Mouse (Mus musculus) frontal cortex, adult 2 months (tissue): ENCODE data around the gene Car11. TPM values are rescaled to one million over a fixed set of nuclear protein-coding genes. Genes with fewer than 3 reads are reported as not detected.
"Not testable (repeated sequence)": the region's sequence is repeated elsewhere in the genome, so short reads cannot be mapped to it uniquely, and the experiment has no call there.

ENCODE experiments used
- DNase-seq, 2 experiments: peaks; one replicate each; pipeline ENCODE4 v3.0.0; 2022; ENCODE audit warnings: low spot score in 1 of 2; ENCODE audit errors: extremely low spot score in 1 of 2
- polyA plus RNA-seq: library from polyadenylated mRNA; depleted of rRNA; stranded (reverse); fragments of >200 nt; gene quantifications from 2 replicates; pipeline ENCODE4 v1.2.3, GENCODE M21; 2012; rRNA removed

Car11 gene
- 283 and 318 TPM in 2 replicates for polyA plus RNA-seq

DNA sequence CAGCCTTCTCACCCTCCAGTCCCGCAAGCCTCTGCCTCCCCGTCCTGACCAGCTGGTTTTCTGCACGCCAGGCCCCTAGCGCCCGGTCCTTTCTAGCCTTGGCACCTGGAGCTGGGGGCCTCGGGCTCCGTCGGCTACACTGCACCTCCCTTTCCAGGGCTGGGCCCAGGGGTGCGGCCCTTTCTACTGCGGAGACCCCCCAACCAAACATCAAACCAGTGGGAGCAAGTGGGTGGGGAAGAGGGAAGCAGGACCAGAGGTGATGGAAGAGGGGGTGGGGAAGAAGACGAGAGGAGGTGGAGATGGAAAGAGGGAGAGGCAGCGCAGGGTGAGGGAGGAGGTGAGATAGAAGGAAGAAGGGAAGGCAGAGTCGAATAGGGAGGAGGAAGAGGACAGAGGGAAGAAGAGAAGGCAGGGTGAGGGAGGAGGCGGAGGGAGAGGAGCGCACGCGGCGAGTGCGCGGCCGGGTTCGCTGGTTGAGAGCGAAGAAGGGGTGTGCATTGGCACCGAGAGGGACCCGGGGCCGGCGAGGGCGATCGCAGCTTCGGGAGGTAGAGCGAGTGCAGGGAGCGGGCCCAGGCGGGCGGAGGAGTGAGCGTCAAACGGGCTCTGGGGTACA, at the start of gene Car11:
Gene Car11 (plus strand): TSS at position 321 of the 619 bp plus-strand sequence.
- DNase-seq, result peak in 1 of 2 experiments; percentile 65

DNA sequence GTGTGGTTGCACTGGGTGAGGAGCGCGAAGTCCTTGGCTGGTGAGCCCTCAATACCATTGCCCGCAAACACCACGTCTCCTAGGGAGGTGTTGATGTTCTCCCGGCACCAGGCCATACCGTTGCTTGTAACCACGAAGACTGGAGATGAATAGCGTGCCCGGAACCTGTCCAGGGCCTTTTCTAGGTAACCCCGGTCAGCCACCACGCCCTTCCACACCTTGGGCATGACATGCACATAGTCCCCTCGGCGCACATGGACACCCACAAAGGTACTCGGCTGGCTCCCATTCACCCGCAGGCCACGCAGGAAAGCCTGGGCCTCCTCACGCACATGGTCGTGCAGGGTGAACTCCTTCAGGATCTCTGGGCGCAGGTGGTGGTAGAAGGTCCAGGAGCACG, 49.2 kb upstream of the Car11 start:
- DNase-seq, result not testable (repeated sequence)

DNA sequence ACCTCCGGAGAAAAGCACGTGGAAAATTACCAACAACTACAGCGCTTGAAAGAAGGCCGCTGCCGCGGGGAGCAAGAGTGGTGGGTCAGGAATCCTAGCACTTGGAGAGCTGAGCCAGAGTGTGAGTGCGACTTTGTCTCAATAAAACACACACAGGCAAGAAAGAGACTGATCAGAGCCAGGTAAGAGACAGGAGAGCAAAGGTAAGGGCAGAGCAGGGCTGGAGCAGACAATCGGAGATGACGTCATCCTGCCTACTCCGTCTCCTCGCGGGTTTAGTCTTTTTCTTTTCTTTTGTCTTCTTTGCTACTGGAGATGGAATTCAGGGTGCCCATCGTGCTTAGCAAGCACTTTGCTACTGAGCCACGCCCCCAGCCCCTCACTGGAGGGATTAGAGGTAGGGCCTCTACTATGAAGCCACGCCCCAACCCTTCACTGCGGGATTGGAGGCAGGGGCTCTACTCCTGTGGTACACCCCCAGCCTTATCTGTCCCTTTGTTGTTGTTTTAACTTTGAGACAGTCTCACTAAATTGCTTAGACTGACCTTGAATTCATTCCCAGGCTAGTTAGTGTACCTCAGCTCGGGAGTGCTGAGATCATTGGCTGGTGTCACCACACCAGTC, 45.1 kb upstream of the Car11 start:
- no peak for DNase-seq

DNA sequence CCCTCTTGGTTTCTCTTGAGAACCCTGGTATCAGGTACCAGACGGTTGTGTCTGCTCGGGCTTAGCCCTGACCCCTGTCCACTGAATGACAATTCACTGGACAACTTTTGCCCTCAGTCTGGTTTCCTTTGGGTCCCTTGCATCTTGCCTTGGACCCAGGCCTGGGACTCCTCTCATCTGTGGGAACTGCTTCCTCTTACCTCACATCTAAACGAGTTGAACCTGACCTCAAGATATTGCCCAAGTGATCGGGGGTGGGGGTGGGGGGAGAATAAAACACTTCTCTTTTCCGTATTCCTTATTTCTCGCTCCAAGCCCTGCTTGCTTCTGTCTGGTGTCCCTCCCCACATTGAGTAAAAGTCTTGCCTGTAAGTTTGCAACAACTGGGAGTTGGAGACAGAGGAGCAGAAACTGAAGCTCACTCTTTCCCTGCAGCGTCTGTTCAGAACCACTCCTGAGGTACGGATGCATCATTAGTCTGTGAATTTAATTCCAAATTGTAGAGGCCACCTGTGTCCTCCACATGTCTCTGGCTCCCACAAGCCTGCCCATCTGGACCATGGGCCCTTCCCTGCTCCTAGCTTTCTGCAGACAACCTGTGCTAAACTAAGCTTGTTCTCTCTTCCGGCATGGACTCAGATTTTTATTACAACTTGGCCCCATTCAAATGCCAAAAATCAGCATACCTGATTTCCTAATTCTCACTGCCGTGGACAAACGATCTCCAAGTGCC, 38.7 kb upstream of the Car11 start:
- no peak for DNase-seq

DNA sequence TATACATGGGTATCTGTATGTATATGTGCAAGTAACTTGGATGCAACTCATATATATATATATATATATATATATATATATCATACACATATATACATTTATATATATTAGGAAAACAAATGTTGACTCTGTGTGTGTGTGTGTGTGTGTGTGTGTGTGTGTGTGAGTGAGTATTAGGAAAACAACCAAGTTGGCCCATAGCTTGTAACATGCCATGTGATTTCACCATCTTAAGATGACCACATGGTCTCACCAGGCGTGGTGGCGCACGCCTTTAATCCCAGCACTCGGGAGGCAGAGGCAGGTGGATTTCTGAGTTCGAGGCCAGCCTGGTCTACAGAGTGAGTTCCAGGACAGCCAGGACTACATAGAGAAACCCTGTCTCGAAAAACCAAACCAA, 37.9 kb upstream of the Car11 start:
- not testable (repeated sequence) for DNase-seq

DNA sequence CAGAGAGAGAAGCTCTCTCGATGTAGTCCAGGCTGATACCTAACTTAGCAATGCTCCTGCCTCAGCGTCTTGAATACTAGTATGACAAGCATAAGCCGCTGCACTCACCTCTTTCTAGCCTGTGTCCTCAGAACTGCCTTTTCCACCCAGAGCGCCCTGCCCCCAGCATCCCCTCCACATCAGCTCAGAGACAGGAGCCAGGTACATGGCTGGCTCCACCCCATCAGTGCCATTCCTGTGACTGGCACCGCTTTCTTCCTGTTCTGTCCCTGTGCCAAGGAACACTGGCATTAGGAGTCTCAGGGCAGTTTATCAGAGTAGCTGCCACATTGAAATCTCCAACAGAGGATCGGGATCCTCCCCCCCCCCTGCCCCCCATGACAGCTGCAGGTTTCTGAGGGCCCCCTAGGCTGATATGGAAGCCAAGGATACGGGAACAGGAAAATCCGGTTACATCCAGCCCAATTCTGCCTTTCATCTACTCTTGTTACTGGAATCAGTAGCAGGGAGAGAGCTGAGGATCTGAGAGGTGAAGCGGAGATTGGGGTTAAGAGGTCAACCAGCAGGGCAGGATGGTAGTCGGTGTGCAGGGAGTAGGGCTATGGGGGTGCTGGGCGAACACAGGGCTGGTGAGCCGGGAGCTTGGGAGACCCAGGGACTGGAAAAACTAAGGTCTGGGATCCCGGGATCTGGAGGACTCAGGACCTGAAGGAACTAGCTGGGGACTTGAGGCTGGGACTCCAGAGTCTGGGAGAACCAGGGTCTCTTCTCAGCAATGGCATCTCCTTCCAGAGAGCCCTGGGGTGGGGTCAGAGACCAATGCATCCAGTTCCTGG, 34.1 kb upstream of the Car11 start:
- DNase-seq, result no peak

DNA sequence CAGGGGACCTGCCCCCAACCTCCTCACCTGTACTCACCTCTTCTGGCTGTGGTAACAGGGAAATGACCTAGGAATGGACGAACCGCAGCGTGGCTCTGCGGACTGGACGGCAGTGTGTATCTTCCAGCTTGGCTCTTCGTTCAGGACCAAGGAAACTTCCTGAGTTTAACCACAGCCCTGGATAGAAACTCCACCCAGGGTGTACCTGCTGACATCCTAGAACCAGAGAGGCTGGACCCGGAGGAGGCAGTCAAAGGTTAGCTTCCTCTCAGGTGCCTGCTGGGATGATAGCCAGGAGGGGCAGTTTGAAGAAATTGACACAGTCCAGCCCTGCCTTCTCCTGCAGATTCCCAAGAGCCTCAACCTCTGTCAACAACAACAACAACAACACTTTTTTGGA, 33.5 kb upstream of the Car11 start, which contains the start of gene Fut2:
Gene Fut2 (minus strand): TSS at position 234 of the 400 bp plus-strand sequence.
- no peak for DNase-seq

DNA sequence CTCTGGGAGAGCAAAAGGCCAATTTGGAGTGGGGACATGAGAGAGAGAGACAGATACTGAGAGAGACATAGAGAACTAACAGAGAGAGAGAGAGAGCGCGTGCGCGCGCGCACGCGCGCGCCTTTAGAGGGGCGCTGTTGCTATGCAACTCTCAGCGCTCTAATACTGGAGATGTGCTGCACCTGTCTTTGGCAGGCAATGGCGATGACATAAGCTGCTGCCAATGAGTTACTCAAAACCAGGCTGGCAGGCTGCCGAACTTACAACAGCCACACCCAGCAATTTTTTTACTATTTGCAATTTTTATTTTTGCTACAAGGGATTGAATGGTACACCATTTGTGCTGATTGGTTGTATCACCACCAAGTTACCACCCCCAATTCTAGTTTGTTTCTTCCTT, 31.9 kb upstream of the Car11 start:
- DNase-seq, result no peak

DNA sequence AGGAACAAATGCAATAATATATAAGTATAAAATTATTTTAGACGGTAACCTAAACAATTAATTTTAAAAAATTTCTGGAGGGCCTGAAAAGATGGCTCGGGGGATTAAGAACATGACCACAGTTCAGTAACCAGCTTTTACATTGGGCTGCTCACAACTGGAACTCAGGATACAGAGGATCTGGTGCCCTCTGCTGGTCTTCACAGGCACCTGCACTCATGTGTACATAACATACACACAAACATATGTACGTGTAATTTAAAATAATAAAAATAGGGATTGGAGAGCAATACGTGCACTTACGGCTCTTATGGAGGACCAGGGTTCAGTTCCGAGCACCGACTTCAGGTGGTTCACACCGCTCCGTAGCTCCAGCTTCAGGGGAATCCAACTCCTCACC, 30.7 kb upstream of the Car11 start:
- no peak for DNase-seq

DNA sequence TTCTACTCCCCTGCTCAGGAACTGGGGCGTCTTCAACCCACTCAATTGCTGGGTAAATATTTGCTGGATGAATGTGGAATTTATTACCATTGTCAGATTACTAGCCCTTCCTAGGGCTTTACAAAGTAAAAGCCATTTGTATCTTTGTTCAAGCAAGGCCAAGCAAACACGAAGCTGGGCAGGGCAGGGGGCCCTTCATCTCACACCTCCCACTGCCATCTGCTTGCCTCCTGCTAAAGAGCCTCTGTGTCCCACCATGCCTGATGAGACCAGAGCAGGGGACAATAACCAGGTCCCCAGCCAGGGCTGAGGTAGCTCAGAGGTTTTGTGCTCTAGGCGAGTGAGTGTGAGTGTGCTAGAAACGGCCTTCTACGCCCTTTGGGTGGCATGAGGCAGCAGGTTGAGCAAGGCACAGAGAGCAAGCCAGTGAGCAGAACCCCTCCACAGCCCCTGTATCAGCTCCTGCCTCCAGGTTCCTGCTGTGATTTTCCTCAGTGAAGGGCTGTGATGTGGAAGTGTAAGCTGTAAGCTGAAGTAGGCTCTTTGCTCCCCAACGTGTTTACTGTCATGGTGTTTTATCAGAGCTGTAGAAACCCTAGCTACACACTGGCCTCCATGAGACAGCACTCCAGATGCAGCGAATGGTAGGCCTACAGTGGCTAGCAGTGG, 21.9 kb upstream of the Car11 start:
- no peak for DNase-seq

DNA sequence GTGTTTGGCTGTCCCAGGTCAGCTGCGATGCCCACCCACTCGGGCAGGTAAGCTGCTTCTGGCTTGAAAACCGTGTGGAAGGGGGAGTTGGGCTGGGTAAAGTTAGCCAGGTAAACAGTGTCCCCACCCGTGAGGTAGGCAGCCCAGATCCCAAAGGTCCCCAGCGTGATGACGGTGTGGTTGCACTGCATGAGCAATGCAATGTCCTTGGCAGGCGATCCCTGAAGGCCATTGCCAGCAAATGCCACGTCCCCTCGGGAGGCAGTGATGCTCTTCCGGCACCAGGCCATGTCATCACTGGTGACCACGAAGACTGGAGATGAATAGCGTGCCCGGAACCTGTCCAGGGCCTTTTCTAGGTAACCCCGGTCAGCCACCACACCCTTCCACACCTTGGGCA, 21.1 kb upstream of the Car11 start:
- DNase-seq, result no peak

DNA sequence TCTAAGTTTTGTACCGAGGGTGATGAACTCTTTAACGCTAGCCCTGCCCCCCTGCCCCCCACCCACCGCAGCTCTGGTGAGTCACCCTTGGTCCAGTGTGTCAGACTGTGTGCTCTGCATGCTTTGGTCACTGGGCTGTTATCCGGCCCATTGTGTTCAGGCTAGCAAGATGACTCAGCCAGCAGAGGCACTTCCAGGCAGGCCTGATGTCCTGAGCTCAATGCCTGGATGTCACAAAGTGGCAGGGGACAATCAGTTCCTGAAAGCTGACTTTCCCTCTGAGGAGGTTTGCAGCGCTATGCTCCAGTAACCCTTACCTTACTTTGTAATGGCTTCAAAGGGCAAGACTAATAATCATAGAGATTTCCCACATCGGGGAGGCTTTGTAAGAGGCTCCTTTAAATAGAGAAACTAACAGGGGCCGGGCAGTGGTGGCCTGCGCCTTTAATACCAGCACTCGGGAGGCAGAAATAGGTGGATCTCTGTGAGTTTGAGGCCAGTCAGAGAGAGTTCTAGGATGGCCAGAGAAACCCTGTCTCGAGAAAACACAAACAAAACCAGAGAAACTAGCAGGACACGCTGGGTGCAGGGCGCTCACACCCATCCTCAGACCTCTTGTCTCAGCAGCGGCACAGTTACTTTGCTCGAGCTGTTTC, 19.5 kb upstream of the Car11 start:
- no peak for DNase-seq

DNA sequence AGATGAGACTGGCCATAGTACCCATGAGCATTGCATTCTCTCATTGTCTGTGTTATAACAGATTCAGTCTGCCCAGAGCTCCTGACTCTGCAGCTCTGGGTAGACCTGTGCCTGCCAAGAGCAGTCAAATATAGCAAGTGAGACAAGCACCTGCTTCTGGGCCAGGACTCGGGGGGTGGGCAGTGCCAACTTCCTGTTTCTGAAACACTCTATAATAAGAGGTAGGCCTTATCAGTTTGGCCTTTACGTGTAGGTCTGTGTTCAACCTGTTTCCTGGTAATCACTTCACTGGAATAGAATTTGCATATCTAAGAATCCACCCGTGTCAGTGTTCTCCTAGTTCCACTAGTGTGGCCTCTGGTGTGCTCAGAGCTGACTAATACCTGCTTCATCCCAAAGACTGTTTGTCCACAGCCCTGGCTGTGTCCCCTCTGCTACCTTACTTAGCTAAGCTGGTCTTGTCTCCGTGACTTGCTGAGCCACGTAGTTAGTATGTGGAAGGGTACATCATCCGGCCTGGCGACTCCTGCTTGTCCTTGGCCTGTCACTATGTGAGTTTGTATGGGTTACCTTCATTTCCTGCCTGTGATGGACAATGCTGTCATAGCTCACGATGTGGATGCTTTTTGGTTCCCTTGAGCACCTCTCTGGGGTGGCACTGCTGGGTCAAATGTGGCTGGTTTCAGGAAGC, 18.5 kb upstream of the Car11 start:
- DNase-seq, result no peak

DNA sequence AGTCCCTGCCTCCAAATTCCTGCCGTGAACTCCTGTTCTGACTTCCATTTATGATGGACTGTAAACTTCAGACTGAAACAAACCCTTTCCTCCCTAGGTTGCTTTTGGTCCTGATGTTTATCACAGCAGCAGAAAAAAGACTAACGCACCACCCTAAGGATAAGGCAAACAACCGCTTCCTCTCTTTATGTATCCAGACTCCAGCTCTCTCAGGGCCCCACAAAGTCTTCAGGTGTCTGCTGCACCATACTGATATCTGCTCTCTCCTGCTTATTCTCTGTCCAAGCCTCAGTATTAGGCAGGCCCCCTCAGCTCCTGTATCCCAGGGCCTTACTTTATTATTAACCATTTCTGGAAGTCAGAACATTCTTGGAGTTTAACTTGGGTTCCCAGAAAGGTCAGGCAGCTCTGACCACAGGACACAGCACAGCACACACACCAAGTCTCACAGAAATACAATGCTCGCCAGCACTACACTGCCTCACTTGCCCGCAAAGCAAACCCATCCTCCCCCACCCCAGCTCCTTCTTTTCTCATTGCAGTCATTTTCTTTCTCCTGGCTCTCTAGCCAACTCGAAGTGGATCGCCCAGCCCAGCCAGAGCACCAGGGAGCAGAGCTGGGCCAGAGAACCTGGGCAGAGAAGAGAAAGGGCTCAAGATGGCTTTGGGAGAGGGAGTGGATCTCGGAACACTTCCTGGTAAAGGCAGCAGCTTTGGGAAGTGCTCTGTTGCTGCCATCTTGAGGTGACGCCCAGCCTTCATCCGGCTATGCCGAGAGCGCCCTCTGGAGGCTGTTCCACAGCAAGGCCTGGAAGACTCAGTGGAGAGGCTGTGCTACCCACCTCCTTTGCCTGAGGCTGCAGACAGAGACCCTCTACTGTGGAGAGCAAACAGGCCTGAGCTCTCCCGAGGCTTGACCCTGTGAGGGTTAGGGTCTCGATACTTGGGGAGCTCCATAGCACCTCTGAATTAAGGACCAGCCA, 17.2 kb upstream of the Car11 start:
- DNase-seq, result peak in 1 of 2 experiments; percentile 93

DNA sequence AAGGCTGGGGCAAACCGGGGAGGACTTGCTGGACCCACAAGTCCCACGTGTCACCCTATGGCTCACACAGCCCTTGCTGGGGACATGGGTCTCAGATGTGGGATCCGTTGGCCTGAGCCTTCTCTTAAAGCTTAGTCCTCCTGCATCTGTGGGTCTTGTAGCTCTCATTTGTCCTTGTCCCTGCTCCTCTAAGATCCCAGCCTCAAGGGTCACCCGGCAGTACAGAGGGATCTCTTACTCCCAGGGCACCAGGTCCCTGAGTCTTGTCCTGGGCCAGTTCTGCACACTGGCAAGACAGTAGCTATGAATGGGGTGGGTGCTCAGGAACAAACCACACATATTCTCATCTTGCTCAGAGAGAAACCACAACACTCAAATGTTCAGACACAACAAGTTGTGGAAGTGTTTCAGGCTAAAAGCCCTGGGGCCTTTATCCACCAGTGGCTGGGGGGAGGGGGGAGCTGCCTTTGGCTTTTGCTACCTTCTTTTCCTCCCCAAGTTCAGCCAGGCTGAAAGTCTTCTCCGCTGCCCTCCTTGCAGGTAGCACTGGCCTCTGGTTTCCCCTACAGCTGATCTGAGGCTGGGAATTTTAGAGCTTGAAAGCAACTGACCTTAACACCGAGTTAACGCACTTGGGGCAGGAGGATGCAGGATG, 16.1 kb upstream of the Car11 start, which contains the start of gene Ntn5:
Gene Ntn5 (plus strand): TSS at position 627 of the 655 bp plus-strand sequence.
- DNase-seq, result no peak

DNA sequence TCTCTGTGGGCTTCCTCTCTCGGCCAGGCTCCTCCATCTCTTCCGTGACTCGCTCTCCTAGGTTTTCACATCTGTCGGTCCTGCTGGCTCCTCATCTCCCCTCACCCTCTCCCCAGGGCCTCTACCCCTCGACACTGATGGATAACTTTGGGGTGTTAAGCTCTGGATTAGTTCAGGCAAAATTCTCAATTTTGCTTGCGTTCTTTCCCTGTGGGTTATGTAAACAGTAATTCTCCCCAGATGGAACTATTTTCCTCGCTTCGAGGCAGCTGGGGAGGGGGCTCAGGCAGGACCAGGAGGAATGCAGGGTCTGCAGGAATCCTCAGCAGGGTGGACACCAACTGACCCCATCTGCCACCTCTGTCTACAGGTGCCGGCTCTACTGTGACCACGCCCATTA, 13.8 kb upstream of the Car11 start:
- DNase-seq, result no peak

DNA sequence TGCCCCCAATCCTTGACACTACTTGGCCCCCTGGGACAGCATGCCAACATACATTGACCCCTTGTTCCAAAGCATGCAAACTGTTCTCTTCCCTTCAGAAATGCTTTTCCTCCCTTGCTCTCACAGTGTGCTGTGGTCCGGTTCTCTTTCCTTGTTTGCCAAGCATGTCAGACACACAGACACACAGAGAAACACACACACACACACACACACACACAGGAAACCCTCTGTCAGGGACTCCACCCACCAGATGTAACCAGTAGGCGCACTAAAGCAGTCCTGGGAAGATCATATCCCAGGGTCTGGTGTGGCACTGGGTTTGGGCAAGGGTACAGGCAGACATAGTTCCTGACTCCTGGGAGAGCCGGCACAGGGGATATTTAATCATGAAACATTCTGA, 12.8 kb upstream of the Car11 start:
- DNase-seq, result no peak

DNA sequence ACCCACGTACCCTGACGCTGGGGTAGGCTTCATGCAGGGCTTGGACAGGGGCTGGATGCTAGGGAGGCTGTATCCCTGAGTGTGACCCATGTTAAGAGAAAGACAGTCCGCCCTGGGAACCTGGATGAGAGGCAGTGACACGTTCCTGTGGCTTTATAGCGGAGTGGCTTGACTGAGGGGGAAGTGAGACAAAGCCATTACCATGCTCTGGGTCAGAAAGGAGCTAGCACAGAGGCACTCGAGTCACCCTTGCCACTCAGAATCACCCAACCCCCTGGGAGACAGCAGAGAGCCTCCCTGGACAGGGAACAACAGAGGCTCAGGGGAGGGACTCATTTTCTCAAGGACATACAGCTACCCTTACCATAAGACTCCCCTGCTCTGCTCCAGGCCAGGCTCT, 10.5 kb upstream of the Car11 start:
- no peak for DNase-seq
